Mouse (Mus musculus) kidney, adult 9 months (tissue): ENCODE data around the gene Pou2f2.
"Not testable (repeated sequence)": the region's sequence is repeated elsewhere in the genome, so short reads cannot be mapped to it uniquely, and the experiment has no call there.

Source experiments
- DNase-seq: peaks from one replicate; pipeline ENCODE4 v3.0.0; 2022

Gene Pou2f2

DNA sequence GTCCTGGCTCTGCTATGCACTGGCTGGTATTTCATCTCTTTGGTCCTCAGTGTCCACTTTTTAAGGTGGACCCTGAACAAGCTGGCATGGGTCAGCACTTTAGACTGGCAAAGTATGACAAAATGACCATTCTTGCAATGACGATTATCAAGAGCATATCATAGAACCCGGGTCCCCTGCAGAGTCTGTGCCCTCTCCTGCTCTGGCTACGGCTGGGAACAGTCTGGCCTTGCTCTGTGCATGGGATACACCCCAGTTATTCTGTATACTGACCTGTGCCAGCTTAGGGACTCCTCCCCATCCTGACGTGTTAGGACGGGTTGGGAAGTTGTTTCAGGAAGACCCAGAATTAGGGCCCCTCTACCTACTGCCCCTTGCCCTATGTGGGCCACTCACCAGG is 121.6 kb downstream of the Pou2f2 start:
- DNase-seq: no peak

GRCm38 (mm10) chr7:25056951-25057350 is 122.6 kb downstream of the Pou2f2 start:
- no peak for DNase-seq

DNA sequence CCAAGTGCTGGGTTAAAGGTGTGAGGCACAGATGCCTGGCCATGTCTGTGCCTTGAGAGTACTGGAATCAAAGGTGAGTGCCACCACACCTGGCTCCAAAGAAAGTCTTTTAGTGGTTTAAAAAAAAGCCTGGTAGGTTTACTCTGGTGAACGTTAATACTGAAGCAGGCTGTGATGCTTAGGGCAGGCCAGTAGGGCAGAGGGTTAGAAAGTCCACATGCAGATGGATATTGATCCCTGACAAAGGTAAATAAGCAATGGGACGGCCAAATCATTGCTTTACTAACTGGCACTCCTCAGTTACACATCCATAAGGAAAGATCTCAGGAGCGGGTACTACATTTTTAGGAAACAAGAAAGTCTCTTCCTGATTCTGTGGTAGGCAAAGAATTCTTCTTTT is 126.9 kb downstream of the Pou2f2 start:
- no peak for DNase-seq

DNA sequence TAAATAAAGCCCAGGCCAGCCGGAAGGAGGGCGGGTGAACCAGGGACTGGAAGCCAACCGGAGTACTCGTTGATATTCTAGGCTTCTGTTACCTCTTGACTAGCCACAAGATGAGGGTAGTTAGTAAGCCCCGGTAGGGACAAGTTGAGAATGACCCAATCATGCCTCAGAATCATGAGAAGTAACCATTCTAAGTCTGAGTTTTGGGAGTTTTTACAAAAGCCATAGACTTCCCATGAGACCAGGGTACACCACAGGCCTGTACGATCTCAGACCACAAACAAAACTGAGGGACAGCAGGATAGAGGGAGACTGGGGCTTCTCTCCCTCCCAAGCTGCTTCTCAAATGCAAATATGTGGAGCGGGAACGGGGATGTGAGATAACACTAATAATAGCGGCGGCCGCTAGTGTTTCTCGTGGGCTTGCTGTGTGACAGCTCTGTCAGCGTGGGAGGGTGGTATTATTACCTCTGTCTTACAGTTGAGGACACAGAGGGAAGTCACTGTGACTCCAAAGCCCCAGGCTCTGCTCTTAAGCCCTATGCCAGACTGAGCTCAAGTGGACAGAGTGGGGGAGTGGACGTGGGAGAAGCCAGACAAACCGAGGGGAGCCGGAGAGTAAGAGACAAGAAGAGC is 130.1 kb downstream of the Pou2f2 start:
- DNase-seq: no peak

DNA sequence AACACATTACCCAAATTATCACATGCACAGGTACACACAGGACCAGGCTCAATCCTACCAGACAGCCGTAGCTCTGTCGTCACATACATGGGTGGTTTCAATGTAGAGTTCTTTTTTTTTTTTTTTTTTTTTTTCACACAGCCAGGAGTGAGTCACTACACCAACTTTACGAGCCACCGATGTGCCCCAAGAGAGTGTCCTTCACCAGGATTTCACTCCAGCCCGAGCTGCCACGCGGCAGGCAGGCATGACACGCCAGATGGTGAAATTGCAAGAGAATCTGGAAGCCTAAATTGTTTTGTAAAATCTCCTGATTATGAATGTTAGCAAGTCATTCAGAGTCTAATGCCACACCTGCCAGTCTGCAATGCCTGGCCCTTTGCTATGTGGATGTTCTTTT is 132.2 kb downstream of the Pou2f2 start:
- no peak for DNase-seq

GRCm38 (mm10) chr7:25044599-25044998 is 134.9 kb downstream of the Pou2f2 start:
- not testable (repeated sequence) for DNase-seq

DNA sequence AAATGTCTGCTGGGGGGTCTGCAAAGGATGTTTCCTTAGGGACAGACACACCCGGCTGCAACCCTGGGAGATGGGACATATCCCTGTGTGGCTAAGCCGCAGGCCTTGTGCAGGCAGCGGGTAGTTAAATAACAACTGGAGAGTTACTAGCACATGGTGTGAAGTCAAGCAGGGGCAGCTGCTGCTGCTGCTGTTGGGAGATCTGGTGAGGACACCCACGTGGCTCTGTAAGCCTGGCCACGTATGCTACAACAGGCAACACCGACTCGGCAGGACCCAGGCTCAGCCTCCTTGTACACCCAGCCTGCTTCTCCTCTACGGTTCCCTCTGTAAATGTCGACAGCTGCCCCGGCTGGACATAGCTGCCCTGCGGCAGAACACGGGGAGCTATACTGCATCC is 137.6 kb downstream of the Pou2f2 start:
- no peak for DNase-seq
